Mouse (Mus musculus) myocyte (in vitro differentiated cells): ENCODE data around the gene Nprl2. TPM values are rescaled to one million over a fixed set of nuclear protein-coding genes. Genes with fewer than 3 reads are reported as not detected.
"Not testable (repeated sequence)": the region's sequence is repeated elsewhere in the genome, so short reads cannot be mapped to it uniquely, and the experiment has no call there.

Experiments used
- H3K27me3 ChIP-seq: one replicate; pipeline ENCODE4 v1.6.1; 2011; ENCODE audit not compliant: control insufficient read depth, insufficient read depth, insufficient read length
- H3K36me3 ChIP-seq: one replicate; pipeline ENCODE4 v1.6.1; 2011; ENCODE audit not compliant: control insufficient read depth, insufficient read depth
- H3K4me2 ChIP-seq: one replicate; pipeline ENCODE4 v1.6.1; 2011; ENCODE audit warnings: low read depth, control low read depth
- H3K4me3 ChIP-seq: one replicate; pipeline ENCODE4 v1.5.1; 2011; ENCODE audit warnings: mild to moderate bottlenecking, control low read depth, moderate library complexity
- H3K79me2 ChIP-seq: one replicate; pipeline ENCODE4 v1.6.1; 2011; ENCODE audit not compliant: control insufficient read depth, insufficient read depth
- H3ac ChIP-seq: one replicate; pipeline ENCODE4 v1.6.1; 2011; ENCODE audit not compliant: control insufficient read depth, insufficient read length
- CEBPB ChIP-seq: IDR thresholded peaks from 2 replicates; pipeline ENCODE4 v1.6.1; 2011; ENCODE audit warnings: mild to moderate bottlenecking, moderate library complexity; ENCODE audit not compliant: poor library complexity, insufficient read depth, severe bottlenecking
- E2F4 ChIP-seq: IDR thresholded peaks from one replicate; pipeline ENCODE4 v1.6.1; 2011; ENCODE audit warnings: mild to moderate bottlenecking, control low read depth, moderate library complexity; ENCODE audit not compliant: insufficient read depth
- MAX ChIP-seq: IDR thresholded peaks from one replicate; pipeline ENCODE4 v1.6.1; 2011; ENCODE audit warnings: low read depth, mild to moderate bottlenecking, control low read depth
- MYOD1 ChIP-seq, 3 experiments: IDR thresholded peaks; one replicate each; pipeline ENCODE4 v1.6.1; 2011; ENCODE audit warnings: control low read depth in 2 of 3, low read depth in 2 of 3, mild to moderate bottlenecking in 2 of 3, moderate library complexity in 1 of 3; ENCODE audit not compliant: insufficient read length in 2 of 3, control insufficient read depth in 1 of 3
- MYOG ChIP-seq, 3 experiments: IDR thresholded peaks; one replicate each; pipeline ENCODE4 v1.6.1; 2011; ENCODE audit warnings: control low read depth in 2 of 3, low read depth in 2 of 3, mild to moderate bottlenecking in 2 of 3; ENCODE audit not compliant: insufficient read length in 2 of 3, control insufficient read depth in 1 of 3, insufficient read depth in 1 of 3
- POLR2A ChIP-seq: IDR thresholded peaks from one replicate; pipeline ENCODE4 v1.6.1; 2011; ENCODE audit warnings: low read depth, mild to moderate bottlenecking, control low read depth, moderate library complexity; ENCODE audit not compliant: insufficient read length
- POLR2AphosphoS2 ChIP-seq: IDR thresholded peaks from one replicate; pipeline ENCODE4 v1.6.1; 2011; ENCODE audit warnings: low read depth, control low read depth; ENCODE audit not compliant: insufficient read length
- REST ChIP-seq: IDR thresholded peaks from one replicate; pipeline ENCODE4 v1.6.1; 2011; ENCODE audit warnings: mild to moderate bottlenecking, control low read depth, moderate library complexity; ENCODE audit not compliant: insufficient read depth, insufficient read length
- SRF ChIP-seq: IDR thresholded peaks from one replicate; pipeline ENCODE4 v1.6.1; 2011; ENCODE audit warnings: low read depth; ENCODE audit not compliant: control insufficient read depth, insufficient read length
- TCF12 ChIP-seq: IDR thresholded peaks from one replicate; pipeline ENCODE4 v1.6.1; 2011; ENCODE audit warnings: mild to moderate bottlenecking, control low read depth; ENCODE audit not compliant: poor library complexity, insufficient read depth, severe bottlenecking
- TCF3 ChIP-seq: IDR thresholded peaks from one replicate; pipeline ENCODE4 v1.6.1; 2011; ENCODE audit warnings: low read depth, control low read depth; ENCODE audit not compliant: insufficient read length
- USF1 ChIP-seq: IDR thresholded peaks from one replicate; pipeline ENCODE4 v1.6.1; 2011; ENCODE audit warnings: low read depth, mild to moderate bottlenecking, control low read depth, moderate library complexity
- polyA plus RNA-seq: library from polyadenylated mRNA; unstranded; fragments of >200 nt; fragmentation: generic; extraction: Trizol; gene quantifications from one replicate; pipeline ENCODE4 v1.2.1, GENCODE M21; 2012; ENCODE audit warnings: missing spikeins

Gene Nprl2
- polyA plus RNA-seq, 1 experiment, result 24.6 TPM

DNA sequence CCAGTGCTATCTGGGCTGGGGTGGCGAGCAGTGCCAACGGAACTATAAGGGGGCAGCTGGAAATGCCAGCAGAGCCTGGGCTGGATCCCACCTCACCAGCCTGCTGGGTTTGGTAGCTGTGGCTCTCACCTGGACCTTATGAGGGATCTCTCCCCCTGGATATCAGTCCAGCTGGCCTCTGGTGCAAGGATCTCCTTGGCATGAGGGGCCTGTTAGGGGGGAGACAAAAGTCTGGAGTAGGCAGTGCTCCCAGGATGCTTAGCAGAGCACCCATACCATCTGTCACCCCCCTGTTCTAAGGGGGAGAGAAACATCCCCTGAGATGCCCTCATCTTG, 30.3 kb downstream of the Nprl2 start:
- H3K79me2 ChIP-seq, result peaks cover 11% of the 10 kb centered on the region
- H3ac ChIP-seq, result no peak overlapping the region
- H3K36me3 ChIP-seq, result no peaks in the 10 kb centered on the region
- no peak overlapping the region for H3K4me2 ChIP-seq
- H3K4me3 ChIP-seq, result no peak overlapping the region
- no peaks in the 10 kb centered on the region for H3K27me3 ChIP-seq
- TF ChIP-seq REST (no peak), SRF (no peak), CEBPB (no peak), MYOD1 (IDR thresholded peaks at IDR 0.05; ENCODE audit: control insufficient read depth in 1 of 3, insufficient read length in 2 of 3, low read depth in 2 of 3) (no peak), POLR2A (no peak), TCF12 (no peak), E2F4 (no peak), TCF3 (no peak), POLR2AphosphoS2 (no peak), MYOG (IDR thresholded peaks at IDR 0.05; ENCODE audit: control insufficient read depth in 1 of 3, insufficient read depth in 1 of 3, insufficient read length in 2 of 3, low read depth in 2 of 3) (no peak), USF1 (no peak), MAX (no peak)

DNA sequence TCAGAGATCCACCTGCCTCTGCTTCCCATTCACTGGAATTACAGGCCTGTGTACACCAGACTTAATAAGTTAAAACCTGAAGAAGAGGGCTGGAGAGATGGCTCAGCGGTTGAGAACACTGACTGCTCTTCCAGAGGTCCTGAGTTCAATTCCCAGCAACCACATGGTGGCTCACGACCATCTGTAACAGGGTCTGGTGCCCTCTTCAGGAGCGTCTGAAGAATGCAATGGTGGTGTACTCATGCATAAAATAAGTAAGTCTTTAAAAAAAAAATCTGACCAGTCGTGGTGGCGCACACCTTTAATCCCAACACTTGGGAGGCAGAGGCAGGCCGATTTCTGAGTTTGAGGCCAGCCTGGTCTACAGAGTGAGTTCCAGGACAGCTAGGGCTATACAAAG, 31.7 kb downstream of the Nprl2 start:
- H3ac ChIP-seq, H3K4me3 ChIP-seq, H3K4me2 ChIP-seq, H3K27me3 ChIP-seq, H3K36me3 ChIP-seq: not testable (repeated sequence)
- peaks cover 11% of the 10 kb centered on the region for H3K79me2 ChIP-seq

DNA sequence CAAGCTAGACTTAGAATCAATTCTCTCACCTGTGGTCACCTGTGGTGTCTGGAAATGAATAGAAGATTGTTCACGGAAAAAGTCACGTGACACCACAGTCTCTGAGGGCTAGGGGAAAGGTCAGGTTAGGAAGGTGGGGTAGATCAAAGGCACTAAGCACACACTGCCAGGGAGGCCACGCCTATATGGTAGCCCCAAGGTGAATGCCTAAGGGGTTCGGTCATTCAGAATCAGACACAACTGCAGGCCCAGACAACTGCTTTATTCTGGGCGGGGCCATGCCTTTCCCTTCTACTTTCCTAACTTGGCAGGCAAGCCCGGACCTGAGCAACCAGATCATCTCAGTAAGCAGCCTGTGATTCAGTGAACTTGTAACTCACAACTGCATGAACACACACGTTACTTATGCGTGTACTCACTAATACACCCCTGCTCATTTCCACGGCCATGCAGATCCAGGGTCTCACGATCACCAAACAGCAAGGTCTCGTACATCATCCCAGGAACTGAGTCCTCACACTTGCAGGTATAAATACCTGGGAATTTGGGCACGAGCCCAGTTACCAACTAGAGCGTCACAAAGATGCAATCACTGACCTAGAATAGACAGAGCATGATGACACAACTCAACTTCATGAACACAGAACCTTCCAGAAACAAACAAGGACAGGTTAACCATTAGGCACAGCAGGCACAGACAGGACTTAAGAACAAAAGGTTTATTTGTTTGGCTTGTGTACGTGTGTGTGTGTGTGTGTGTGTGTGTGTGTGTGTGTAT, 33.7 kb downstream of the Nprl2 start:
- H3K4me2 ChIP-seq, result no peak overlapping the region
- TF ChIP-seq MYOG (IDR thresholded peaks at IDR 0.05; ENCODE audit: control insufficient read depth in 1 of 3, insufficient read depth in 1 of 3, insufficient read length in 2 of 3, low read depth in 2 of 3) (peak in 1 of 3 experiments; percentile 29), POLR2AphosphoS2 (no peak)
- no peak overlapping the region for H3ac ChIP-seq
- H3K4me3 ChIP-seq, result no peak overlapping the region
- H3K79me2 ChIP-seq, result no peaks in the 10 kb centered on the region
- H3K36me3 ChIP-seq, result no peaks in the 10 kb centered on the region
- no peaks in the 10 kb centered on the region for H3K27me3 ChIP-seq

DNA sequence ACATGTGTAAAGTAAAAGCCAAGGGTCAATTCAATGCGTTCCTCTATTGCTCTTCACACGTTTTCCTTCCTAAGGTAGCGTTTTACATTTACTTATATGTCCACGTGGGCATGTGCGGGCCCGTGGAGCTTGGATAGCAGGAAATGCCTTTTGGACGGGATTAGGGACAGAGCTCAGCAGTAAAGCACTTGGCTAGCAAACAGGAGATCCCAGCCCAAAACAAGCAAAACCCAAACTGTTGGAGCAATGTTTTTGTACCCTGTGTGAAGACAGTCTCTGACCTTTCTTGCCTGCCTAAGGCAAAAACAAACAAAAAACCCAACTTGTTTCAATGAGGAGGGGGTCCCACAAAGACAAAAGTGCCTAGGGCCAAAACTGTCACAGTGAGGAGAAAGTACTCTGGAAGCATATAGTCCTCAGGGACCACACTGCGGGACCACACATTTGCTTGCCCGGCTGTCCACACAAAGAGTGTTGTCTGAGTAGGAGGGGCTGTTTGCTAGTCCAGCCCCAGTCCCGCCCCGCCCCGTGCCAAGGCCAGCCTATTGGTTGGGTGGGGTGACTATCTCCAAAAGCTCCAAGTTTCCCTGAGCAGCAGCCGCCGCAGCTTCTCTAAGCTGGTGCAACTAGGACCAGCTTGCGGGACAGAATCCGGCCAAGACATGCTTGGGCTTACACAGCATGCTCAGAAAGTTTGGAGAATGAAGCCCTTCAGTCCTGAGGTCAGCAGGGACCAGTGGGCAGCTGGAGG, 34.5 kb downstream of the Nprl2 start, which contains the start of gene Hyal1:
TSS of gene Hyal1 (plus strand) at position 571 of the 751 bp plus-strand sequence.
- H3K4me3 ChIP-seq, result peak within 1 kb of the TSS; percentile 22
- H3K27me3 ChIP-seq, result no peaks in the 10 kb centered on the region
- no peak for TF ChIP-seq MYOD1 (IDR thresholded peaks at IDR 0.05; ENCODE audit: control insufficient read depth in 1 of 3, insufficient read length in 2 of 3, low read depth in 2 of 3)
- TF ChIP-seq REST, result no peak
- TF ChIP-seq TCF3, result no peak
- TF ChIP-seq E2F4, result no peak
- TF ChIP-seq USF1, result no peak
- TF ChIP-seq SRF, result no peak
- TF ChIP-seq POLR2AphosphoS2, result peak; percentile 45
- no peak for TF ChIP-seq CEBPB
- peak; percentile 57 for TF ChIP-seq POLR2A
- no peak for TF ChIP-seq MYOG (IDR thresholded peaks at IDR 0.05; ENCODE audit: control insufficient read depth in 1 of 3, insufficient read depth in 1 of 3, insufficient read length in 2 of 3, low read depth in 2 of 3)
- no peak for TF ChIP-seq MAX
- no peak for TF ChIP-seq TCF12
- H3K36me3 ChIP-seq, result no peaks in the 10 kb centered on the region
- no peak within 1 kb of the TSS for H3ac ChIP-seq
- peaks cover 5% of the 10 kb centered on the region for H3K79me2 ChIP-seq
- peak within 1 kb of the TSS; percentile 87 for H3K4me2 ChIP-seq

DNA sequence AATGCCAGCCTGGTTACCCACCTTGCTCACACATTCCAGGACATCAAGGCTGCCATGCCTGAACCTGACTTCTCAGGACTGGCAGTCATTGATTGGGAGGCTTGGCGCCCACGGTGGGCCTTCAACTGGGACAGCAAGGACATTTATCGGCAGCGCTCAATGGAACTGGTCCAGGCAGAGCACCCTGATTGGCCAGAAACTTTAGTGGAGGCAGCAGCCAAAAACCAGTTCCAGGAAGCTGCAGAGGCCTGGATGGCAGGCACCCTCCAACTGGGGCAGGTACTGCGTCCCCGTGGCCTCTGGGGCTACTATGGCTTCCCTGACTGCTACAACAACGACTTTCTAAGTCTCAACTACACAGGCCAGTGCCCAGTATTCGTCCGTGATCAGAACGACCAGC, 35.8 kb downstream of the Nprl2 start:
- H3K4me2 ChIP-seq, result peak overlapping the region; percentile 87
- no peak overlapping the region for H3K4me3 ChIP-seq
- no peaks in the 10 kb centered on the region for H3K36me3 ChIP-seq
- TF ChIP-seq E2F4, result no peak
- TF ChIP-seq SRF, result no peak
- TF ChIP-seq POLR2A, result no peak
- no peak for TF ChIP-seq MYOD1 (IDR thresholded peaks at IDR 0.05; ENCODE audit: control insufficient read depth in 1 of 3, insufficient read length in 2 of 3, low read depth in 2 of 3)
- no peak overlapping the region for H3ac ChIP-seq
- no peaks in the 10 kb centered on the region for H3K27me3 ChIP-seq
- peaks cover 5% of the 10 kb centered on the region for H3K79me2 ChIP-seq
